Mouse (Mus musculus) testis, adult 2 months (tissue): ENCODE measurements around the gene Ghr.

Experiments used
- CTCF ChIP-seq: fragments of 200-500 bp; IDR thresholded peaks from 2 replicates; pipeline ENCODE4 v1.5.1; 2012; ENCODE audit warnings: low read depth, mild to moderate bottlenecking, inconsistent platforms, low read length, moderate library complexity; ENCODE audit not compliant: control insufficient read depth, insufficient read depth, insufficient replicate concordance
- POLR2A ChIP-seq: fragments of 200-500 bp; IDR thresholded peaks from 2 replicates; pipeline ENCODE4 v1.6.1; 2012; ENCODE audit warnings: low read depth, mild to moderate bottlenecking, inconsistent platforms, low read length, moderate library complexity; ENCODE audit not compliant: control insufficient read depth

- TF ChIP-seq POLR2A (no peak), CTCF (no peak)
Measured at GRCm38 (mm10) chr15:3497946-3498580, 85.2 kb downstream of the Ghr start.
